Mouse (Mus musculus) gastrocnemius, postnatal 36 days (tissue): ENCODE measurements around the gene Il10rb. TPM values are rescaled to one million over a fixed set of nuclear protein-coding genes. Genes with fewer than 3 reads are reported as not detected.

ENCODE experiments used
- DNase-seq, 2 experiments: peaks; one replicate each; pipeline ENCODE4 v3.0.0; 2022
- intact Hi-C: fragments of 180-260 bp; cut with DNase I; formaldehyde crosslinking; loops from one replicate; pipeline ENCODE4 v1.15.1; 2025
- total RNA-seq, 2 experiments: library from RNA; stranded (reverse); gene quantifications; 2 replicates each; pipeline ENCODE4 v1.2.3; 2021

The Il10rb gene
- total RNA-seq, 2 experiments from 2014 or later, result 6.6 to 6.7 TPM

DNA sequence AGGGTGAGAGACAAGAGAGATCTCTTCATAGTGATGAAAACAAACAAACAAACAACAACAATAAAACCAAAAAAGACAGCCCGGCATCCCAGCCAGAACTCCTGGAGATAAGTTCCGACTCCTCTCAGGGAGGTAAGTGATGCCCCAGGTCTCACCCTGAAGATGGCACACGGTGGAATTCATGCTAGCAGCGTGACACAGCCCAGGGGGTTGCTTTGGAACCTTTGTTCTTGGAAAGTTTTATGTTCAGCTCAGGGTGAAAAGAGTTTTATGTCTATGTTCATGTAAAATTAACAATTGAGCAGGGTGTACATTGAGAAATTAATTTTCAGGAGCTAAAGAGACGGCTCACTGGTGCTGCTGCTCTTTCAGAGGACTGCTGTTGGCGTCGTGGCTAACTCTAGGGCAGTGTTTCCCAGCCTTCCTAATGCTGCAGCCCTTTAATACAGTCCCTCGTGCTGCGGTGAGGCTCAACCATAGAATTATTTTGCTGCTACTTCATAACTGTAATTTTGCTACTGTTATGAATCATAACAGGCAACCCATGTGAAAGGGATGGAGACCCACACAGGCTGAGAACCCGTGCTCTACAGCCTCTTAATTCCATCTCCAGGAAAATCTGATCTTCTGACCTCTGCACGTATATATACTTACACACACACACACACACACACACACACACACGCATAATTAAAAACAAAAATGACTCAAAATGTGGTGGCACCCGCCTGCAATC is 59.7 kb downstream of the Il10rb start:
- intact Hi-C loops, result no loop called here

DNA sequence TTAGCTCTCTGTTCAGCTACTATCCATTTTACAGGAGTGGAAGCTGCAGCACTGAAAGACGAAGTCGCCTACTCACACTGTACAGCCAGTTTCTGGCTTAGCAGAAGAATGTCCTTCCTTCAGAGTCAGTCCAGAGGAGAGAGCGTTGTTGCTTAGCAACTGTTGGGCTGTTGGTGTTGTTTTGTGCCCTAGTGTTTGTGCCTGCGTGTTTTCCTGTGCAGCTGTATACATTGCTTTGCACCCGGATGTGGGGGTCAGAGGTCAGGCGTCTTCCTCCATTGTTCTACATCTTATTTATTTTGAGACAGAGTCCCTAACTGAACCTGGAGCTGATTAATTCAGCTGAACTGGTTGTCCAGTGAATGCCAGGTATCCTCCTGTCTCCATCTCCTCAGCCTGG is 60.6 kb downstream of the Il10rb start:
- intact Hi-C loops, result no loop called here
- no peak for DNase-seq

More for the DNA sequence above, 59.7 kb downstream of the Il10rb start:
- DNase-seq, result no peak

DNA sequence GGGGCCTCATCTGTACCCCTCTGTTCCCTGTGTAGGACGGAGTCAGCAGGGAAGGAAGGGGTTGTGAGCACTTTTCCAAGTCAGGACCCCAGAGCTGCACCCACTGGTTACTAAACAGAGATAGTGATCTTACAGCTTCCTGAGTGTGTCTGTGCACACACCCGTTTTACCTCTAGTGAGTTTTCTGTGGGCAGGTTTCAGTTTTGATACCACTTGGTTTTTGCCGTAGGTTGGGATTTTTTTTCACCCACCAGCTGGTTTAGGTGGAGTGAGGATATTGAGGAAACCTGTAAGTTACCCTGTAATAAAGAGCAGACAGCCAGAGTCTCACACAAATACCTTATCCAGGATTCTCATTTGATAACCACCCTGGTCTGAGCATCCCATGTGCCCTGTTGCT is 64.5 kb downstream of the Il10rb start:
- intact Hi-C loops, result no loop called here
- DNase-seq, result no peak

DNA sequence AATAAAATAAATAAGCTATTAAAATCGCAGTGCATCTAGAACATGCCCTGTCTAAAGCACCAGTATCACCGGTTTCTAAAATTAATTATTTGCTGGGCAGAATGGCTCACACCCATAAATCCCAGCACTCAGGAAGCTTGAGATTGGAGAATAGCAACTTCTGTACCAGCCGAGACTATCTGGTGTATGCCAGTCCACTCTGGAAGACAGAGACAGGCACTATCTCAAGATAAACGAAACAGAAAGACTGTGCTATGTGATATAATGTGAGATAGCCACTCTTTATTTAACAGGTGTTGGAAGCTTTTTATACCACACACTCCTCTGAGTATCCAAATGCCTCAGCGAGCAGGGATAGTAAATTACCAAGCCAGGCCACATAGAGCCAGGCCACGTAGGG is 65.5 kb downstream of the Il10rb start:
- DNase-seq, result no peak
- intact Hi-C loops, result no loop called here

Other genes with a start within 250 kb of the Il10rb start
- gene Olig2, start 180.7 kb upstream of the Il10rb start, total RNA-seq, result not detected
- gene Olig1, start 136.4 kb upstream of the Il10rb start, total RNA-seq, result not detected
- gene Ifnar2, start 33.4 kb upstream of the Il10rb start, total RNA-seq, result 1 to 10 TPM; 7.1 to 7.3 TPM
- not detected for gene Gm21970, start 14.4 kb upstream of the Il10rb start, total RNA-seq
- gene Ifnar1, start 79.1 kb downstream of the Il10rb start, total RNA-seq, result 10 to 100 TPM in 1 of 2 experiments, 1 to 10 TPM in 1; 9.6 to 11.3 TPM
- gene Ifngr2, start 140.9 kb downstream of the Il10rb start, total RNA-seq, result 10 to 100 TPM; 58.2 to 63.2 TPM
- 10 to 100 TPM; 13.7 to 16.4 TPM for gene Tmem50b, start 191.6 kb downstream of the Il10rb start, total RNA-seq
- 10 to 100 TPM; 12.7 to 15.6 TPM for gene Dnajc28, start 212.9 kb downstream of the Il10rb start, total RNA-seq
- 10 to 100 TPM; 48.3 to 57.9 TPM for gene Gart, start 240.8 kb downstream of the Il10rb start, total RNA-seq
- gene Son, start 241.3 kb downstream of the Il10rb start, total RNA-seq, result 100 to 1,000 TPM in 1 of 2 experiments, 10 to 100 TPM in 1; 87.4 to 101 TPM